Mouse (Mus musculus) megakaryocyte, adult 5-6 weeks (primary cell): ENCODE measurements around the gene Usp24. TPM values are rescaled to one million over a fixed set of nuclear protein-coding genes. Genes with fewer than 3 reads are reported as not detected.
"Not testable (repeated sequence)": the region's sequence is repeated elsewhere in the genome, so short reads cannot be mapped to it uniquely, and the experiment has no call there.

ENCODE experiments used
- ATAC-seq: 2 replicates; pipeline ENCODE4 v1.8.0; 2016; ENCODE audit warnings: mild to moderate bottlenecking, inconsistent platforms; ENCODE audit not compliant: poor library complexity, severe bottlenecking
- total RNA-seq, 2 experiments: library from RNA; stranded (forward) in 1 of 2; stranded (reverse) in 1 of 2; fragments of 153-499, 151-499 nt in 1 of 2; fragments of 221-1000, 200-1000 nt in 1 of 2; gene quantifications; 2 replicates each; pipeline versions ENCODE4 v1.2.3 to v1.2.4; 2015 to 2017

Gene Usp24
- total RNA-seq, 2 experiments from 2014 or later, result 16.3 to 17.1 TPM

- no peak for ATAC-seq
Observed at GRCm38 (mm10) chr4:106317179-106318055, 1.4 kb downstream of the Usp24 start.

GRCm38 (mm10) chr4:106318208-106318607 is 2.2 kb downstream of the Usp24 start:
- ATAC-seq, result no peak

- no peak for ATAC-seq
Observed at GRCm38 (mm10) chr4:106318976-106319375, 3.0 kb downstream of the Usp24 start.

GRCm38 (mm10) chr4:106322846-106323245 is 6.8 kb downstream of the Usp24 start:
- no peak for ATAC-seq

DNA sequence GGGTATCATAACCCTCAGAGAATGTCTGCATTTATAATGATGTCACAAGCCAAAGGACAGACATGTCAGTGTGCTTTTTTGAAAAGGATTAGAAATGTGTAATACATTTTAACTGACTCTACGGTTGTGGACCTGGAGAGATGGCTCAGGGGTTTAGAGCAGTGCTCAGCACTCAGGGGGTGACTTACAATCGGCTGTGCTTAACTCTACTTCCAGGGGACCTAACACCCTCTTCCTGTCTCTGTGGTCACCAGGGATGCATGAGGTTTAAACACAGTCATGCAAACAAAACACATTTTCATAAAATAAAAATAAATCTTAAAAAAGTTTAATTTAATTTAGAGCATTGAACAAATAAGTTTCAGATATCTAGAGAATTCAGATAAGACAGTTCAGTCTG is 7.3 kb downstream of the Usp24 start:
- ATAC-seq, result no peak

- ATAC-seq, result peak; percentile 40
Observed at GRCm38 (mm10) chr4:106327436-106327835, 11.4 kb downstream of the Usp24 start.

DNA sequence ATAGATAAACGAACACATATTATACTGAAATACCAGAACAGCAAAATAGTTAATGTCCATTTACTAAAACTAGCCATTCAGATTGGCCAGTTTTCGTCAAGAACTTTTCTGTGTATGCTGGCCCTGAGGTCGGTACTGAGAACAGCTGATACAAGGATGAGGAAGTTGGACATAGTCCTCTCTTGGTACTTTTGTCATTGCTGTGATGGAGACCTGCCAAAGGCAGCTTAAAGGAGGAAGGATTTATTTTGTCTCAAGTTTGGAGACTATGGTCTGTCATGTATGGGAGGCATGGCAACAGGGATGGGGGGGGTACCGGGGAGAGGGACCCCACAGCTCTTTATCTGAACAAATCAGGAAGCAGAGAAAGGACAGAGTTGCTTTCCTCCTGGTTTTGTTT is 12.7 kb downstream of the Usp24 start:
- peak; percentile 63; the same call in 1 of the 2 replicates for ATAC-seq

DNA sequence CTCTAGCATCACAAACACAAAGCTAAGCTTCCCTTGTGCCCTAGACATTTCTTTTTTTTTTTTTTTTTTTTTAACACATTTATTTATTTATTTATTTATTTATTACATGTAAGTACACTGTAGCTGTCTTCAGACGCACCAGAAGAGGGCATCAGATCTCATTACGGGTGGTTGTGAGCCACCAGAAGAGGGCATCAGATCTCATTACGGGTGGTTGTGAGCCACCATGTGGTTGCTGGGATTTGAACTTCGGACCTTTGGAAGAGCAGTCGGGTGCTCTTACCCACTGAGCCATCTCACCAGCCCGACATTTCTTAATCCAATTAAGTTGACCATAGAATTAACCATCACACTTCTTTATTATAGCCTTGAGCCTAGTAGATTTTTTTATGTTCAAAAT is 13.2 kb downstream of the Usp24 start:
- not testable (repeated sequence) for ATAC-seq

DNA sequence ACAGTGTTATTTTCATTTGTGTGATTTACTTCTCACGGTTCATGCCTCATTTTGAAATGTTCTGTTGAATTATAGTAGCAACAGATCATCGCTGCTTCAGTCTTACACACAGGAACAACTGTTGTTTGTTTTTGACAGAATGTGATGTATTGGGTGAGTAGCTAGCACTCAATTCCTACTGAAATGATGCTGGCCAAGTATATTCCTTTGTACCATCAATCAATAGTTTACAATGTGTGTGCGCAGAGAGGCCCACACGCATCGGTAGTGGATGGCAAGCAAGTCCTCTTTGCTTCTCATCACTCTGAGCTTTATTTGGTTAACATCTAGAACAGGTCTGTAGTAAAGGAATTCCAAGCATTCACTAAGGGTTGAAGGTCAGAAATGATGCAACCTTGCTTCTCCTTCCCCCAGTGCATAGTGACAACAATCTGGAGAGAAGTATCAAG is 14.4 kb downstream of the Usp24 start:
- ATAC-seq, result no peak

DNA sequence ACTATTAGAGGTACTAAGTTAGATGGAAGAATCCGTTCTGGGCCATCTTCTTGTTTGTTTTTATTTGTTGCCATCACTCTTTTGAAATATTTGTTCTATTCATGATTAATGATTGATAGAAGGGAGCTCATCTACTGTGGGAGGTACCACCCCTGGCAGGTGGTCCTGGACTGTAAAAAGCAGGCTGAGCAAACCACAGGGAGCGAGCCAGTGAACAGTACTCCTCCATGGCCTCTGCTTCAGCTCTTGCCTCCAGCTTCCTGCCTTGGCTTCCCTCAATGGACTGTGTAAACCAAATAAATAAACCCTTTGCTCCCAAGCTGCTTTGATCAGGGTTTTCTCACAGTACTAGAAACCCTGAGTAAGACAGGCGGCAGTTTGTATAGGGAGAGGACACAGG is 17.1 kb downstream of the Usp24 start:
- ATAC-seq, result no peak

- no peak for ATAC-seq
Observed at GRCm38 (mm10) chr4:106333584-106333983, 17.6 kb downstream of the Usp24 start.

DNA sequence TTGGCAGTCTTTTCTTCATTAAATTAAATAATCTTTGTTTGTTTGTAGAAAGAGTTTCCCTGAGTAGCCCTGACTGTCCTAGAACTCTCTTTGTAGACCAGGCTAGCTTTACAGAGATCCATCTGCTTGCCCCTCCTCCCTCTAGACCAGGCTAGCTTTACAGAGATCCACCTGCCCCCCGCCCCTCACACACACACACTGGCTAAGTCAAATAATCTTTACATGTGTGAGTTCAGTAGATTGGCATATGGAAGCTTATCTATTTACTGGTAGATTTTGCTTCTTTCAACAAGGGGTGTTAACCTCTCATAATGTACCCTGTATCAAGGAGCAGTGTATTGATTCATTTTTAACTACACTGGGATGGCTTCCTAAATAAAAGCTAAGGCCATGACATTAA is 19.8 kb downstream of the Usp24 start:
- ATAC-seq, result no peak

- ATAC-seq, result no peak
Observed at GRCm38 (mm10) chr4:106347664-106348063, 31.7 kb downstream of the Usp24 start.

DNA sequence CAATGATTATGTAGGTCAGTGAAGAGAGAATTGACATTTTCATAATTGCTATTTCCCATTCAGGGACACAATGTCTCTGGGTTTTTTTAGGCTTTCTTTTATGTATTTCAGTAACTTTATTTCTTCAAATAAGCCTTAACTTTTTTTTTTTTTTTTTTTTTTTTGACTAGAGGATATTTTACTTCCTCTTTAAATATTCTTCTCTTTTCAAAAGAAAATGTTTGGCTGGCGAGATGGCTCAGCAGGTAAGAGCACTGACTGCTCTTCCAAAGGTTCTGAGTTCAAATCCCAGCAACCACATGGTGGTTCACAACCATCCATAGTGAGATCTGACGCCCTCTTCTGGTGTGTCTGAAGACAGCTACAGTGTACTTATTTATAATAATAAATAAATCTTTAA is 39.0 kb downstream of the Usp24 start:
- not testable (repeated sequence) for ATAC-seq

GRCm38 (mm10) chr4:106370013-106370412 is 54.0 kb downstream of the Usp24 start:
- no peak for ATAC-seq

GRCm38 (mm10) chr4:106375857-106376256 is 59.8 kb downstream of the Usp24 start:
- ATAC-seq, result peak; percentile 84

DNA sequence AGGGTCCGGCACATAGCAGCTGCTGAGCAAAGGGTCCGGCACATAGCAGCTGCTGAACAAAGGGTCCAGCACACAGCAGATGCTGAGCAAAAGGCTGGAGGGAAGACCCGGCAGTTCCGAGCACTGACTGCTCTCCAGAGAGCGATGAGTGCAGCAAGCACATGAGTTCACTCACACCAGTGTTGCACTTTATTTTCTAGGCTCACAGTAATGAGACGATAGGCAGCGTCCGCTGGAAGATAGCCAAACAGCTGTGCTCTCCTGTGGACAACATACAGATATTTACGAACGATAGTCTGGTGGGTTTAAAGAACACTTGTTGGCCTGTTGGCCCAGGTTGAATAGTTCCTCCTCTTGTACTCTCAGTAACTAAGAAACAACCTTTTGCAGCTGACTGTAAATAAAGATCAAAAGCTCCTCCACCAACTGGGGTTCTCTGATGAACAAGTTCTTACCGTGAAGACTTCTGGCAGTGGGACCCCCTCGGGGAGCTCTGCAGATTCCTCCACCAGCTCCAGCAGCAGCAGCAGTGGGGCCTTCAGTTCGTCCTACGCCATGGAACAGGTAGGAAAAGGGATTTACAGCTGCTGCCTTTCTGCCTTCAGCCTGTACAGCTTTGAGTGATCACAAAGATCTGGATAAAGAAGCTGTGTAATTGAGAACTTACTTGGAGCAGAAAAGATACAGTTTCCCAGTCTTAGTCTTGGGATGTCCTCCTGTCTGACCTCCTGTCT is 63.0 kb downstream of the Usp24 start:
- no peak for ATAC-seq

GRCm38 (mm10) chr4:106381131-106381530 is 65.1 kb downstream of the Usp24 start:
- ATAC-seq, result no peak

- no peak for ATAC-seq
Observed at GRCm38 (mm10) chr4:106389908-106390307, 73.9 kb downstream of the Usp24 start.

GRCm38 (mm10) chr4:106409621-106410020 is 93.6 kb downstream of the Usp24 start:
- no peak for ATAC-seq

DNA sequence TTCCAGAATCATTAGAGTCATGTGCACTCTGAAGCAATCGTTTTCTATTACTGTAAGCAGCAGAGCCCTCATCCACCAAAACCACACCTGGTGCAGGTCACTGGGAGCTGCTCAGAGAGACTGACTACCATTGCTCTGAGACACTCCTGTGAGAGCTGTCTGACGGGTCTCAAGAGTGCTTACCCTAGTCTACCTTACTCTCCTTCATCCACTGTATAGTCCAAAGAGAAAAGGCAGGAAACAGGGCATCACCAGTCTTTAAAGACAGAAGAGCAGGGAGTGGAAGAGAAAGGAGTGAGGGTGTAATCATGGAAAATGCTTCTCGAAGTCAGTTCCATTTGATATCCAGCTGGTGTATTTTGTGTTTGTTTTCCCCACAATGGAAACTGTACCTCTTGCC is 103.2 kb downstream of the Usp24 start:
- no peak for ATAC-seq

GRCm38 (mm10) chr4:106419791-106420190 is 103.8 kb downstream of the Usp24 start:
- no peak for ATAC-seq
